Mouse (Mus musculus) cerebellum, postnatal 4 days (tissue): ENCODE results near the gene Atxn1.

Experiments
- DNase-seq, 2 experiments: peaks; one replicate each; pipeline ENCODE4 v3.0.0; 2022; ENCODE audit warnings: low spot score in 2 of 2, mixed read lengths in 1 of 2

Gene Atxn1

DNA sequence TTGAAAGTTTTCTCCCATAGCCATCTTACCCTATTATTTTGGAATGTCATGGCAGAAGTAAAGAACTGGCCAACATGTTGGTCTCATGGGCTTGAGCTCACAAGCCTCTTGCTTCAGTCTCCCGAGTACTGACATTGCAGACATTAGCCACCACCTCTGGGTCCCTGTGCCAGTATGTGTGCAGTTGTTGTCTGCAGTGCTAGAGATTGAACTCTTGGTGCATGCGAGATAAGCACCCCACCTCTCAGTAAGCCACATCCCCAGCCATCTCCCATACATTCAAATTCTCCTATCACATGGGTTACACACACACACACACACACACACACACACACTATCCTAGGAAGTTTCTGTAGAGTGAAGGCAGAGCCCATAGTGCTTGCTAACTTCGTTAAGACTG is 464.9 kb downstream of the Atxn1 start:
- DNase-seq, result no peak
